Mouse (Mus musculus) gastrocnemius, postnatal 25 days (tissue): ENCODE measurements at regions not wholly inside any gene's neighbourhood (a gene's known extent, or its start where the extent isn't known, plus 50 kb on each side); places are given as distances from the start of the nearest gene placed in this dataset.

Experiments used
- DNase-seq: peaks from one replicate; pipeline ENCODE4 v3.0.0; 2022

GRCm38 (mm10) chr6:95769808-95770207 lies 51.2 kb upstream of the Suclg2 start:
- DNase-seq: no peak

GRCm38 (mm10) chr6:95801651-95802050 lies 83.1 kb upstream of the Suclg2 start:
- no peak for DNase-seq

- no peak for DNase-seq
These were observed 122.9 kb upstream of the Suclg2 start for GRCm38 (mm10) chr6:95841502-95841901.

DNA sequence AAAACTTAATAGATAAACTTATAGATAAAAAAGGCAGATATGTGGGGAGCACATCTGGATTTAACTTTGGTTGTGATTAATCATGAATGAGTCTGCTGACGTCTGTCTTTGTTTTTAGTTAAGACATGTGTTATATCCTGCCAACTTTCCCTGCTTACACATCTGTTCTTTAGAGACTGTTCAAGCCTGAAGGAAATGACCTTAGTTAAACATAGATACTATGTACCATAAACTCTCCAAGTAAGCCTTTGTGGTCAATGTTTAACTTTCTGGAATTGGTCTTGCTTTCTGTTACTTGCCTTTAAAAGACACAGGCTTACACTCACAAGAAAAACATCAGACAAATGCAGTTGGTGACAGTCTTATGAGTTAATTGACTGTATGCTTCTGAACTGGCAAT lies 127.9 kb upstream of the Suclg2 start:
- no peak for DNase-seq

DNA sequence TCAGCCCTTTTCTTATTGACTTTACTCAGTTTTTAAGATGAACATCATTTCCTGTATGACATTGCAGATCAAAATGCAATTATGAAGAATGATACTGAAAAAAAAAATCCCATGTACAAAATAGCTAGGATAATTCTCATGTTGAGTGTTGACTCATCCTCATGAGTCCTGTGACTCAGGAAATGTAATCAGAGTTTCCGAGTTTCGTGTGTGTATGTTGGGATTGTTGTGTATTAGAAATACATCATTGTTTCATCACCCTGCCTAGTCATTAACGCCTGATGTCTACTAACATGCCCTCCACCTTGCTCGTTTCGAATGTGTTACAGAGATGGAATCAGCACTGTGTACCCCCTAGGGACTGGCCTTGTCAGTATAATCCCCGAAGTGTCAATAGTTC lies 156.9 kb upstream of the Suclg2 start:
- no peak for DNase-seq

- DNase-seq: no peak
These were observed 157.7 kb upstream of the Suclg2 start for GRCm38 (mm10) chr6:95876320-95876719.

DNA sequence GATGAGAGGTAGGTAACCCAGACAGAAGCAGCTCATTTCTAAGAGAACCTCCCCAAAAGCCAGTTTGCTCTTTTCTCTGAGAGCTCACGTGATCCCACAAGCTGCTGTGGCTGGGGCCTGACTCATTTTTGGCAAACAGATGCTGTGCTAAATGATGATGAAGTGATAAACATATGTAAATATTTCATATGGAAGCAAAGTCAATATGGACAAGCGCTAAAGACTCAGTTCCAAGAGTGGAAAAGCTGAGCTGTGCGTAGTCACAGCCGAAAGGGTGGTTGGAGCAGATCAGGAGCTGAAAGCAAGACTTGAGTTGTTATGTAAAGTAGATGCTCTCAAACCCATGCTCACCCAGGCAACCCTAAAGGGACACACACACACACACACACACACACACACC lies 168.0 kb upstream of the Suclg2 start:
- no peak for DNase-seq

GRCm38 (mm10) chr6:95902551-95902950 lies 184.0 kb upstream of the Suclg2 start:
- no peak for DNase-seq

DNA sequence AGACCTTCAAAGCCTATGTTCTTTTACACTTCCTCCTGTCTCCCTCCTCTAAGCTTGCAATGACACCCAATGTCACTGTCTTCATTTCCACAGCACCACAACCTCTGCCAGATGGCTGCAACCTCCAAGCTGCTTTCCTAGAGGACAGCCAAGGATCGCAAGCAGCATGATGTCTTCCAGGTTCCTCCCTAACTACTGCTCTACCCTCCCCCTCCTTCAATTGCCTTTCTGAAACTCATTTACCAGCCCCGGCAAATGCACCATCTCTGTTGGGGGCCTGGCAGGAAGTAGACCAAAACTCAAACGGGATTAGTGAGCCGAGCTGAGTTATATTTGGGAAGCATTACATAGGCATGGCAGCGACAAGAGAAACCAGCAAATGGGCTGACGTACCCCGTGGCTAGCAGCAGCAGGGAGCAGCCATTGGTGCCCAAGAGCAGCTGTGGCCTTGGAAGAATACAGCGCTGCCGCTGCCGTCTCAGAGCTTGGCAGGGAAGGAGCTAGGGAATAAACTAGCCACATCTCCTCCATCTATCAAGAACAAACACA lies 185.6 kb upstream of the Suclg2 start:
- DNase-seq: no peak

GRCm38 (mm10) chr6:95905057-95905456 lies 186.5 kb upstream of the Suclg2 start:
- no peak for DNase-seq

DNA sequence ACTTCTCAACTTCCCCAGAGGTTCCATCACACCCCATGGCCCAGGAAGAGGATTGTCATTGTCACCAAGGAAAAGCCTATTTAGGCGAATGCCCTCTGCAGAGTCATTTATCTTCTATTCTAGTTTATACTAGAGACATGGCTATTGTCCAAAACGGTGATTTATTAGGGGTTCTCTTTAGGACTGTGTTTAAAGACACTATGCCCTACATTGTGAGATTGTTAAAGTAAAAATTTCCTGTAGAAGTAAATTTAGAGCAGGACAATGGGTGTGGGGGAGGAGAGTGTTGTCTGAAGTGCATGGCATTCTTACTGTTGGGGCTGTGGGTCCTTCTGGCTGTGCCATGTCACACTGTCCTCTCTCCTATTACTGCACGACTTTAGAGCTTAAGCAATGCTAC lies 191.2 kb upstream of the Fam19a1 start:
- no peak for DNase-seq

DNA sequence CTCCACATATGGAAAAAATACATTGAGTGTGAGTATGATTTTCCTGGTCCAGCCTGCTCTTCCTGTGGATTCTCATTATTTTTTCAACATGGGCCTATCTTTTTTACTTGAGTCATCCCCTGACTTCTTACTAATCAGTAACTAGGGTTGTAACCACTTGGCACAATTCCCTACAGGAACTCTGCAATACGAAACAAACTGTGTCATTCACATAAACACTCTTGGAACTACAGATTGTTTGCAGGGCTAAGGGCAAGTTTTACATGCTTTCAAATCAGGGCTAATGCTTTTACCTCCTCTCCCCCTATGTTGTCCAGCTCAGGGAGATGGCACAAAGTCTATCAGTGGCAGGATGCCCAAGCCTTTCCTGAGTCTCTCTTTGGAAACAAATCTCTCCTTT lies 178.4 kb upstream of the Fam19a1 start:
- no peak for DNase-seq

DNA sequence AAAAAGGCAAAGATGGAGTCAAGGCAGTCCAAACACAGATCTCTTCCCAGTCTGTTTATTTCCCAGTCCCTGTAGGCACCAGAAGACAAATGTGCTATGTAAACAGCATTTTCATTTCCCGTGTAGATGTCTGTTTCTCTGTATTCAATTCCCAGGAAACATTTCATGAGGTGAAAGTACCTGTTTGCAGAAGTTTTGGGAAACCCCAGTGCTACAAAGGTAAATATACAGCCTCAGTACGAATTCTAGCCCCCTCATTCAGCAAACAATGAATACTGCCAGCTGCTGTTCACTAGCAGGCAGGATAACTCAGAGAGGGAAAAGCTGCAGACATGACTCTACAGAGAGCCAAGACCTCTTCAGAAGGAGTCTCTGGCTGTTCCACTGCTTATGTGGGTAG lies 176.4 kb upstream of the Fam19a1 start:
- no peak for DNase-seq

GRCm38 (mm10) chr6:95939052-95939451 lies 173.9 kb upstream of the Fam19a1 start:
- DNase-seq: no peak

DNA sequence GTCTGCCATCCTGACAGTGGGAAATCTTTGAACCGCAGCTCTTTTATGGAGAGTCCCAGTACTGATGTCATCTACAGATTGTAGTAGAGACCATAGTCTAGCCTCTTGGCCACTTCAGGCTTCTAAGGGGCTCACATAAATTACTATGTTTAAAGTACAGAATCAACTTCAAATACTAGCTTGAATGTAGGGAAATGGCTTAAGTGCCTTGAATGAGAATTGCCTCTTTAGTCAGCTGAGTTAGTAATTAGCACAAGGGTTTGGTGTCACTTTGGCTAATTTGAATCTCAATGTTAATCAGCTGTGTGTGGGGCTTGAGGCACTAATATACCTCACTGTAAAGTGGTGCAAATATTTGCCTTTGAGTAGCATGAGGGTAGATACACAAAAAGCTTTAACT lies 152.2 kb upstream of the Fam19a1 start:
- DNase-seq: no peak

DNA sequence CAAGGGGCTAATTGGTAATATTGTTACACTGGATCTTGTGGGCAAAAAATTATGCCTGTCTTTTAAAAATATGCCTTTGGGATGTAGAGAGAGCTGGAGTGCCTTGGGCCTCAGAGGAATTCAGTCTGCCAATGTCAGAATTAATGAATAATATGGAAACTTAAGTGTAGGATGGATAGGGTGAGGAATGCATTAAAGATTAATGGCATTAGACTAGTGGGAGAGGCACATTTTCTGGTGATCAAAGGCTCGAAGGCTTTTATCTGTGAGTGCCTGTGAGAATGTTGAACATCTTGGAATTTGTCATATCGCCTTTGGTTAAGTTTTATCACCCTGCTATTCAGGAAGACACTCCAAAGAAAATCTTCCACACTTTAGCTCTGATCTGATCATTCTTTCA lies 146.7 kb upstream of the Fam19a1 start:
- DNase-seq: no peak

DNA sequence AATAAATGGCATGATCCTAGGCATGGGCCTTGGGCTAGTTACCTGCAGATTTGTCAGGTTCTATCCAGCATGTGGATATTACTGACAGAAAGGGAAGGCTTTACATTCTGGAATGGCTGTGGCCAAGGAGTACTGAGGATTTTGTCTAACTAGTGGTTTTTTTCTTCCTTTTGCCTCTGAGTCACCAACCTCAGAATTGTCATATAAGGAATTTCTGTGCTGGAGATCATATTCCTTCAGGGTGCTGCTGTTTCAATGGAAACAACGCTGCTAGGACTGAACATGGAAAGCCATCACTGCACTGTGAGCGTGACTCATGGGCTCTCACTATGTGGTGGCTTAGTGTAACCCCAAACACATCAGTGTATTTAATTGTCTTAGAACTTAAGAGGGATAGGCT lies 137.0 kb upstream of the Fam19a1 start:
- no peak for DNase-seq

GRCm38 (mm10) chr6:95997037-95997436 lies 115.9 kb upstream of the Fam19a1 start:
- DNase-seq: no peak

GRCm38 (mm10) chr6:95997741-95998140 lies 115.2 kb upstream of the Fam19a1 start:
- no peak for DNase-seq

- DNase-seq: no peak
These were observed 113.5 kb upstream of the Fam19a1 start for GRCm38 (mm10) chr6:95999441-95999840.

DNA sequence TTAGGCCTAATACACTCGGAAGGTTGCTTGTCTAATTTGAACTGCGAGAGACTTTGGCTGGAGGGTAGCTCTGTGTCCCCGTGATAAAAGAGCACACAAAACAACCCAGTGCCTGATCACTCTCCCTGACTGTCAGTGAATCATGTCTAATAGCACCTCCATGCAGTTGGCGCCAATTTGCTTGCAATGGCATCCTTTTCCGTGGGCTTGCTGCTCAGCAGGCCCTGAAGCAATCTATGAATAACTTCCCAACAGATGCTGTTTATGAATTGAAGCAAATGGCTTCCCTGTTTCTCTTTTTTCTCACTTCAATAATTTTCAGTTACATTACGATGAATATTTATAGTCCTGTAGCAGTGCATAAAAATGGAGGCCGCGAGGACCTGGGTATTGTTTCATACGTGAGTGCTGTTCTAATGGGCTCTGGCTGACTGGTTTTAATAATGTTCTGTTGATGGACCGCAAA lies 112.9 kb upstream of the Fam19a1 start:
- DNase-seq: no peak

DNA sequence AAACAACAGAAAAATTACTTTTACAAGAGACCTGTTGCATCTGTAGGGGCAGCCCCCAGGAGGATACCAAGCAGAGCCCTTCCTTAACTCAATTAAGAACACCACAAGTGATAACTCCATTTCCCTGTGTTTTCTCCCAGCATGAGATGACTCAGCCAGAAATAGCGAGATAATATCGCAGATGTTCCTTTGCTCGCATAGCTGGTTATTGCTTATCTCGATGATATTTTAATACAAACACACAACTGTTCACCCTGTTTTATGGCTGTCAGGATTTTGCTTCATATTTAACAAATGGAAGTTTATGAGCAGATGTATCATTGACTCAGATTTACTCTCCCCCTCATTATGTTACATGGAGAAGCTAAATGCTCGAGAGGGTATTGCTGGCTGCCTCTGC lies 101.7 kb upstream of the Fam19a1 start:
- no peak for DNase-seq

- no peak for DNase-seq
These were observed 84.8 kb upstream of the Fam19a1 start for GRCm38 (mm10) chr6:96028022-96028704.

DNA sequence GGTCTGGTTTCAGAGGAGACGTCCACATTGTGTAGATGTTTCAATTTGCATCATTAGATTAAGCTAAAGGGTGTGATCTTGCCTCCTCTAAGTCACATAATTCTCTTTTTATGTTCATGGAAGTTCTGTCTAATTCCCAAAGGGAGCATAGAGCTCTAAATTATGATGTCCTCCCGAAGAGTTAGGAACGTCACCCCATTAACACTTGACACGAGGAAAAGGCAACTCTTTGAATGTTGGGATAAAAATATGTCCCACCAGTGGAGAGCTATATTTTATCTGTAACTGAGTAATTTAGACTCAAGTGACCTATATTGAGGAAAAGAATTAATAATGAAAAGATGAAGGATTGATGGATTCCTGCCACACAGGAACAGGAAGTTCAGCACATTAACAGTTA lies 69.2 kb upstream of the Fam19a1 start:
- DNase-seq: no peak

DNA sequence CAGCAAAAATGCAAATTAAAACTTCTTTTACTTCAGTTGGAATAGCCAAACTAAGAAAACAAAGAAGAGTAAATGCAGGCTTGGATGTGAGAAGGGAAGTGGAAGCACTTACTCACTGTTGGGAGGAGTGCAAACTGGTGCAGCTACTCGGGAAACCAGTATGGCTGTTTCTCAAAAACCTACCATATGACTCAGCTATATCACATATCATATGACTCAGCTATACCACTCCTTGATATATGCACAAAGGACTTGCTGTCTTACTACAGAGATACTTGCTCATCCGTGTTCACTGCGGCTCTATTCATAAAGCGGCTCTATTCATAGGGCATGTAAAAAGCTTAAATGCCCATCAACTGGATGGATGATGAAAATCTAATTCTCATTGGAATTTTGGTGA lies 59.5 kb upstream of the Fam19a1 start:
- no peak for DNase-seq
